Mouse (Mus musculus): ENCODE results near the gene Cit.

- 0 out of 2 replicates have a peak, but pooled peaks have one; percentile 6 for TF ChIP-seq CTCF (IDR thresholded peaks at IDR 0.05; ENCODE audit: low read depth)
- TF ChIP-seq EP300 (optimal IDR thresholded peaks at IDR 0.05), result no peak
Observed at GRCm38 (mm10) chr5:115844368-115844765, 711 bp upstream of the Cit start.
